In genomic region chr7:79880998-79881397, GRCm38 (mm10) we compare ENCODE assay signal across 11 mouse cellular contexts. TPM values are rescaled to one million over a fixed set of nuclear protein-coding genes. Genes with fewer than 3 reads are reported as not detected.
A peak's percentile ranks its signal among the peaks of the same experiment; 100 is the strongest.
DNase-seq lines count a peak whose midpoint lies in the region; ATAC-seq and TF ChIP-seq lines count a peak whose summit lies in the region.
"Had no signal": no experiment of that assay in that cellular context is flagged by ENCODE, and none has a peak within 500 bp of the region (broad histone marks: within the 10 kb centered on the region; RNA-seq: fewer than 3 reads in every experiment).

No protein-coding gene starts in this region.

- H3K9me3 ChIP-seq in intestine, embryonic 14.5 days (ENCODE audit: control insufficient read depth, low read length) = no peaks in the 10 kb centered on the region
- no peaks in the 10 kb centered on the region for H3K9me3 ChIP-seq in intestine, postnatal 0 days (ENCODE audit: control insufficient read depth)
- H3K9me3 ChIP-seq in embryonic facial prominence, embryonic 15.5 days (replicated peaks) = no peaks in the 10 kb centered on the region
- no peaks in the 10 kb centered on the region for H3K9me3 ChIP-seq in limb, embryonic 13.5 days
- H3K9me3 ChIP-seq in liver, embryonic 12.5 days (replicated peaks) = no peaks in the 10 kb centered on the region
- H3K9me3 ChIP-seq: megakaryocyte, embryonic 14.5 days had no signal

- H3K27ac ChIP-seq in intestine, embryonic 14.5 days (ENCODE audit: low read depth) = 0 out of 2 replicates have a peak overlapping the region, but pooled peaks have one; percentile 22
- no peak overlapping the region for H3K27ac ChIP-seq in intestine, postnatal 0 days (ENCODE audit: low read depth, low read length)
- H3K27ac ChIP-seq in embryonic facial prominence, embryonic 15.5 days (replicated peaks) = peak overlapping the region; percentile 77
- peak overlapping the region; percentile 65; the same call in 1 of the 2 replicates for H3K27ac ChIP-seq in limb, embryonic 13.5 days
- H3K27ac ChIP-seq in liver, embryonic 12.5 days = no peak overlapping the region

- H3K4me1 ChIP-seq in intestine, embryonic 14.5 days (replicated peaks; ENCODE audit: control insufficient read depth, insufficient read depth, low read length) = no peaks in the 10 kb centered on the region
- peaks cover 13% of the 10 kb centered on the region for H3K4me1 ChIP-seq in intestine, postnatal 0 days (replicated peaks; ENCODE audit: control insufficient read depth, insufficient read depth, low read length)
- peaks cover 16% of the 10 kb centered on the region for H3K4me1 ChIP-seq in embryonic facial prominence, embryonic 15.5 days
- H3K4me1 ChIP-seq in limb, embryonic 13.5 days = peaks cover 14% of the 10 kb centered on the region
- no peaks in the 10 kb centered on the region for H3K4me1 ChIP-seq in liver, embryonic 12.5 days

- ATAC-seq in intestine, embryonic 14.5 days (replicated peaks; ENCODE audit: low FRiP score, low TSS enrichment, low read depth) = 0 out of 2 replicates have a peak, but pooled peaks have one; percentile 16
- no peak for ATAC-seq in intestine, postnatal 0 days
- ATAC-seq in embryonic facial prominence, embryonic 15.5 days (ENCODE audit: insufficient number of reproducible peaks, low FRiP score, low TSS enrichment, low read depth) = peak; percentile 79
- peak; percentile 54; the same call in 1 of the 2 replicates for ATAC-seq in limb, embryonic 13.5 days (ENCODE audit: low FRiP score, low read depth)
- ATAC-seq in liver, embryonic 12.5 days = no peak

- H3K4me3 ChIP-seq in intestine, embryonic 14.5 days (ENCODE audit: low read depth, low read length) = no peak overlapping the region
- H3K4me3 ChIP-seq in intestine, postnatal 0 days (ENCODE audit: low read depth, low read length) = no peak overlapping the region
- H3K4me3 ChIP-seq in embryonic facial prominence, embryonic 15.5 days (replicated peaks) = no peak overlapping the region
- H3K4me3 ChIP-seq in limb, embryonic 13.5 days = no peak overlapping the region
- no peak overlapping the region for H3K4me3 ChIP-seq in liver, embryonic 12.5 days
- H3K4me3 ChIP-seq: megakaryocyte, embryonic 14.5 days had no signal

- TF ChIP-seq CTCF in intestine, postnatal 0 days (IDR thresholded peaks at IDR 0.05; ENCODE audit: low read depth) = no peak

- DNase-seq in intestine, embryonic 14.5 days (ENCODE audit: low spot score) = no peak
- DNase-seq in ES-CJ7 (ENCODE audit: low read depth, low spot score) = peak; percentile 67
- no peak for DNase-seq in frontal cortex, postnatal 10 days (ENCODE audit: low spot score in 2 of 2)
- no peak for DNase-seq in cerebellum, adult 11 months
- DNase-seq: thymus, adult 2 months had no signal

- no peak overlapping the region for H3K4me2 ChIP-seq in intestine, embryonic 14.5 days (ENCODE audit: low read length)
- H3K4me2 ChIP-seq in intestine, postnatal 0 days (replicated peaks; ENCODE audit: low read depth) = no peak overlapping the region
- H3K4me2 ChIP-seq in embryonic facial prominence, embryonic 15.5 days (replicated peaks) = no peak overlapping the region
- H3K4me2 ChIP-seq in limb, embryonic 13.5 days (replicated peaks) = no peak overlapping the region
- no peak overlapping the region for H3K4me2 ChIP-seq in liver, embryonic 12.5 days

- 39% methylated on average over 3 of the region's 3 CpGs for WGBS in intestine, embryonic 14.5 days
- WGBS in intestine, postnatal 0 days = 44% methylated on average over 3 of the region's 3 CpGs
- 16% methylated on average over 3 of the region's 3 CpGs for WGBS in embryonic facial prominence, embryonic 15.5 days
- 23% methylated on average over 3 of the region's 3 CpGs for WGBS in limb, embryonic 13.5 days
- 63% methylated on average over 3 of the region's 3 CpGs for WGBS in liver, embryonic 12.5 days (ENCODE audit: insufficient replicate concordance)

- peaks cover 33% of the 10 kb centered on the region for H3K36me3 ChIP-seq in intestine, embryonic 14.5 days (ENCODE audit: control insufficient read depth, insufficient read depth, low read length)
- H3K36me3 ChIP-seq in intestine, postnatal 0 days (ENCODE audit: control insufficient read depth, insufficient read depth) = peaks cover 25% of the 10 kb centered on the region
- H3K36me3 ChIP-seq in embryonic facial prominence, embryonic 15.5 days = peaks cover 24% of the 10 kb centered on the region
- peaks cover 58% of the 10 kb centered on the region for H3K36me3 ChIP-seq in limb, embryonic 13.5 days
- H3K36me3 ChIP-seq in liver, embryonic 12.5 days = peaks cover 47% of the 10 kb centered on the region

- H3K9ac ChIP-seq in intestine, embryonic 14.5 days (ENCODE audit: low read length) = no peak overlapping the region
- no peak overlapping the region for H3K9ac ChIP-seq in intestine, postnatal 0 days (ENCODE audit: low read depth, low read length)
- no peak overlapping the region for H3K9ac ChIP-seq in embryonic facial prominence, embryonic 15.5 days
- H3K9ac ChIP-seq in limb, embryonic 13.5 days = peak overlapping the region; percentile 39; the same call in 1 of the 2 replicates
- H3K9ac ChIP-seq in liver, embryonic 12.5 days = no peak overlapping the region

- no peaks in the 10 kb centered on the region for H3K27me3 ChIP-seq in intestine, embryonic 14.5 days (replicated peaks; ENCODE audit: control insufficient read depth, insufficient read depth, low read length)
- H3K27me3 ChIP-seq in intestine, postnatal 0 days (replicated peaks; ENCODE audit: control insufficient read depth, insufficient read depth, low read length) = no peaks in the 10 kb centered on the region
- no peaks in the 10 kb centered on the region for H3K27me3 ChIP-seq in embryonic facial prominence, embryonic 15.5 days
- no peaks in the 10 kb centered on the region for H3K27me3 ChIP-seq in limb, embryonic 13.5 days
- H3K27me3 ChIP-seq in liver, embryonic 12.5 days (replicated peaks) = no peaks in the 10 kb centered on the region
- H3K27me3 ChIP-seq: CH12.LX had no signal

RNA-seq across cellular contexts. Expression of gene Anpep, which starts 20.1 kb away (rescaled TPM):
- 88.2 and 94.9 TPM in 2 replicates for polyA plus RNA-seq in intestine, embryonic 14.5 days (2014; fragmentation: Nextera tagmentation; extraction: Ambion mirVana)
- polyA plus RNA-seq in intestine, postnatal 0 days (2015; fragmentation: Nextera tagmentation; extraction: Ambion mirVana) = 476 and 488 TPM in 2 replicates
- polyA plus RNA-seq in embryonic facial prominence, embryonic 15.5 days (2015; fragmentation: Nextera tagmentation; extraction: Ambion mirVana) = 24.9 and 31.1 TPM in 2 replicates
- 15.2 and 18.4 TPM in 2 replicates for polyA plus RNA-seq in limb, embryonic 13.5 days (2015; fragmentation: Nextera tagmentation; extraction: Ambion mirVana)
- polyA plus RNA-seq in liver, embryonic 12.5 days (2016; fragmentation: Nextera tagmentation; extraction: Ambion mirVana) = 12.8 and 13.8 TPM in 2 replicates

RNA-seq across cellular contexts. Expression of gene Ap3s2, which starts 39.5 kb away (rescaled TPM):
- polyA plus RNA-seq in intestine, embryonic 14.5 days (2014; fragmentation: Nextera tagmentation; extraction: Ambion mirVana) = 30.0 and 30.9 TPM in 2 replicates
- polyA plus RNA-seq in intestine, postnatal 0 days (2015; fragmentation: Nextera tagmentation; extraction: Ambion mirVana) = 21.2 and 21.3 TPM in 2 replicates
- polyA plus RNA-seq in embryonic facial prominence, embryonic 15.5 days (2015; fragmentation: Nextera tagmentation; extraction: Ambion mirVana) = 23.9 and 30.4 TPM in 2 replicates
- polyA plus RNA-seq in limb, embryonic 13.5 days (2015; fragmentation: Nextera tagmentation; extraction: Ambion mirVana) = 31.6 and 32.6 TPM in 2 replicates
- 12.9 and 16.6 TPM in 2 replicates for polyA plus RNA-seq in liver, embryonic 12.5 days (2016; fragmentation: Nextera tagmentation; extraction: Ambion mirVana)

RNA-seq across cellular contexts. Expression of gene Arpin, which starts 54.2 kb away (rescaled TPM):
- polyA plus RNA-seq in intestine, embryonic 14.5 days (2014; fragmentation: Nextera tagmentation; extraction: Ambion mirVana) = 46.7 and 51.0 TPM in 2 replicates
- polyA plus RNA-seq in intestine, postnatal 0 days (2015; fragmentation: Nextera tagmentation; extraction: Ambion mirVana) = 36.1 and 37.5 TPM in 2 replicates
- 27.2 and 27.5 TPM in 2 replicates for polyA plus RNA-seq in embryonic facial prominence, embryonic 15.5 days (2015; fragmentation: Nextera tagmentation; extraction: Ambion mirVana)
- 18.8 and 20.3 TPM in 2 replicates for polyA plus RNA-seq in limb, embryonic 13.5 days (2015; fragmentation: Nextera tagmentation; extraction: Ambion mirVana)
- polyA plus RNA-seq in liver, embryonic 12.5 days (2016; fragmentation: Nextera tagmentation; extraction: Ambion mirVana) = 5.1 and 5.4 TPM in 2 replicates

Comparison
In these comparisons a context has a peak if more than half of its experiments do, and no peak if none do; other contexts are left out.
1. ATAC-seq: peak in intestine, embryonic 14.5 days (single experiment), embryonic facial prominence, embryonic 15.5 days (single experiment) and limb, embryonic 13.5 days (single experiment); none in intestine, postnatal 0 days (single experiment) and liver, embryonic 12.5 days (single experiment).
2. H3K27ac ChIP-seq: peak in intestine, embryonic 14.5 days (single experiment), embryonic facial prominence, embryonic 15.5 days (single experiment) and limb, embryonic 13.5 days (single experiment); none in intestine, postnatal 0 days (single experiment) and liver, embryonic 12.5 days (single experiment).